Mouse (Mus musculus) kidney, postnatal 25 days (tissue): ENCODE measurements around the gene Dapk2.
A peak's percentile ranks its signal among the peaks of the same experiment; 100 is the strongest.

ENCODE experiments used
- DNase-seq, 2 experiments: peaks; one replicate each; pipeline ENCODE4 v3.0.0; 2021; ENCODE audit warnings: mixed read lengths in 2 of 2

Dapk2 gene

DNA sequence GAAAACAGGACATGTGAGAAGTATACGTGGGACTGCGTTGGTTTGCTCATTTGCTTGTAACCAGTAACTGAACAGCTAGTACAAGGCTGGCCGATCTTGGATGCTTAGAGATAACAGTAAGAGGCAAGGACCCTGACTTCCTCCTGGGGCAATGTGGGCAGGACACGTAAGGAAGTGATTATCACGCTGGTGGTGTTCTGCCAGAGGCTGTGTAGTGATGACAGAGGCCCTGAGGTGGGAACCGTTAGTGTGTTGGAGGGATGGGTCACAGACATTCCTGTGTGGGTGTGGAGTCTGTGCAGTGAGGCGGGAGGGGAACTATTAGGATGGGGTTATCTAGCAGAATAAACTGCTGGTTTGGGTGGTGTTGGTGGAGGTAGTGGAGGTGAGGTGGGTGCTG is 81.2 kb downstream of the Dapk2 start:
- no peak for DNase-seq

GRCm38 (mm10) chr9:66239691-66240090 is 81.7 kb downstream of the Dapk2 start:
- peak; percentile 16 to 52 for DNase-seq

DNA sequence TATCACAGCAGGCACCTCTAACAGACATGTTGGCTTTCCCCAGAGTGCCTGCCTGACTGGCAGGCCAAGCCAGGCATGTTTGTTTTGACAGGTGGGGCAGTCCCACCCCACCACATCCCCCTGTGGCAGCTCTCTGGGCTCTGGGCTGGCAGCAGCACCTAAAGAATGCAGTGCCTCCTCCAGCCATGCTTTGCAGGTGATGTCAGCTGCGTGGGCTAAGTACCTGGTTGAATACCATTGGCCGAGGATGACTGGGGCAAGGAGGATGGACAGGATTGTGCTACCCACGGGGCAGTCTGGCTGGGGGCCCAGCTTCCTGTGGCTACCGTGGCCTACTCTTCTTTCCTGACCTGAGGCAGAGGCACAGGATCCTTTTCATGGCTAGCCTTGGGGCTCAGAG is 82.5 kb downstream of the Dapk2 start:
- DNase-seq = peak in 1 of 2 experiments; percentile 44

DNA sequence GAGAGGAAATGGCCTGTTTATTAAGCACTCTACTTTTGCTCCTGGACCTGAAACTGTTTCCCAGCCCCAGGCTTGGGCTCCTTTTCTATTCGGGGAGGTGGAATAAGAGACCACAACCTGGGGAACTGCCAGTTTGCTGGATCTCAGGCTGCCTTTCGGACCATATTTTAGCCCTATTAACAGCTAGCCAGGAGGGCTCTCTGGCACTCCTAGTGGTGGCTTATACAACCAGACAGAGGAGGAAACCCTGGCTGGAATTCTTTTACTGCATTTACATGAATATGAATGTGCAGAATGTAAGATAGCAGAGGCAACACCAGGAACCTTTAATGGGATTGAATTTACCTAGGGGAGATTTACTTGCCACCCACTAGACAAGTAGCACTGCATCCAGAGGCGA is 83.0 kb downstream of the Dapk2 start:
- peak in 1 of 2 experiments; percentile 62 for DNase-seq

DNA sequence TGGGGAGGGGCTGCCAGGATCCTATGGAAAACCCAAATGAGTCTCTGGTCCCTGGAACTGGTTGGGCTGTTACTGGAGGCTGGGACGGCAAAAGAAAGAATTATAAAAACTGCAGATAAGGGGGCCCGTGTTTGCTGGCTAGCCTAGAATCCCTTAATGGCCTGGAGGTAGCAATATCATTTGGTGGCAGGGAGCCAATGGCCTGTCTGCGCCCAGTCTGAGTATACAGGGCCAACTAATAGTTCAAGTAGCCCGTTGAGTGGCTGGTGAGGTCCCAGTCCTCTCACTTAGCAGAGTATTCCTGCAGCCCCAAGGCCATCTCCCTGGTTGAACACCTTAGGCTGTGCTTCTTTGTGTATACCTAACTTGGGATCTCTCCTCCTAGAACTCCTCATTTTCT is 83.7 kb downstream of the Dapk2 start:
- no peak for DNase-seq

DNA sequence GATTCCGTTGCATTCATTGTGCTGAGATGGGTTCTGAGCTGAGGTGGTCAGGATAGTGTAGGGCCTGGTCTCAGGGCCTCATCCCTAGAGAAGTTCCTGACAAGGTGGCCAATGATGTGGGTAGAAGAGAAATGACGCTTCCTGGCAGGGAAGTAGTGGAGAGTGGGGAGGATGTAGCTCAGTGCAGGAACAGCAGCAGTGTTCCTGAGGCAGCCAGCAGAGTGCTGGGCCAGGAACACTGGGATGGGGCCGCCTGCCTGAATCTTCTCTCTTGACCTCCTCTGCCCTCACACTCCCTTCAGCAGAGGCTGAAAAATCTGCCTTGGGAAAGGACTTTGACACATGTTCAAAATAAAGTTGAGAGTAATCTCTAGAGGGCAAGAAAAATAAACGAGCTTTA is 85.2 kb downstream of the Dapk2 start:
- peak; percentile 47 to 62 for DNase-seq

GRCm38 (mm10) chr9:66244079-66244478 is 86.1 kb downstream of the Dapk2 start:
- no peak for DNase-seq

DNA sequence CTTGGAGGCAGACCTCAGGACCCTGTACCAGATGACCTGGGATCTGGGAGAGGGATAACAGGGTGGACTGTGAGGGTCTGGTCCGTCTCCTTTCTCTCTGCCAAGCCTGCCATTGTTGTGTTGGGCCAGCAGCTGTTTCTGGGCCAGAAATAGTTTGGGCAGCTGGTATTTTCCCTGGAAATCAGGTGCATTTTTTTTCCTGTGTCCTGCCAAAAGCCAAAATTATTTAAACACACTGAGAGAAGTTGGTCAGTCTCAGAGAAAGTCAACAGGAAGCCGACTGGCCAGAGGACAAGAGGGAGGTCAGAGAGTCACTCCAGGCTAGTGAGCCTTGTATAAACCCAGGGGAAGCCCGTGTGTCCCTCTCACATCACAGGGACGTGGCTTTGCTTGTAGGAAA is 87.7 kb downstream of the Dapk2 start:
- peak; percentile 60 to 78 for DNase-seq

- peak; percentile 41 to 47 for DNase-seq
Measured at GRCm38 (mm10) chr9:66249281-66249680, 91.3 kb downstream of the Dapk2 start.

DNA sequence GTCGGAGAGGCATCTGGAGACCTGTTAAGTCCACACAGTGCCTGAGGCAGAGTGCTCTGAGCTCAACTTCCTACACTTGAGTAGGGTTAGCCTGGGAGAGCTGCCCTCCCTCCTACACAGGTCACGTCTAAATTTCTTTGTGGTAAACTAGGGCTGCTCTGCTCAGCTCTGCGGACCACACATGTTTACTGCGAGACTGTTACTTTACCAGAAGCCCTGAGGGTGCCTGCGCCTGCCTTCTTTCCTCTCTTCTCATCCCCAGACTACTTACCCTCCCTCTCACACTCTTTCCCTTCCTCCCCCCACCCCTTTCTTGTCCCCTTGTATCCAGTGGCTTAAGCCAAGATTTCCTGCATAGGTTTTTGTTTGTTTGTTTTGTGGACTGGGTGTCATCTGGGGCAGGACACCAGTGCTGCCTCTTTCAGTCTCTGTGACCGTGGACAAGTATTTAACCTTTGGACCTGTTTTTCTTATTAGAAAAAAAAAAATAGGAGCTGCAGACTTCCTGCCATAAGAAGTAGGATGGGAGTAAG is 93.2 kb downstream of the Dapk2 start:
- peak in 1 of 2 experiments; percentile 62 for DNase-seq

GRCm38 (mm10) chr9:66261741-66262140 is 103.7 kb downstream of the Dapk2 start:
- DNase-seq = peak; percentile 58 to 59

DNA sequence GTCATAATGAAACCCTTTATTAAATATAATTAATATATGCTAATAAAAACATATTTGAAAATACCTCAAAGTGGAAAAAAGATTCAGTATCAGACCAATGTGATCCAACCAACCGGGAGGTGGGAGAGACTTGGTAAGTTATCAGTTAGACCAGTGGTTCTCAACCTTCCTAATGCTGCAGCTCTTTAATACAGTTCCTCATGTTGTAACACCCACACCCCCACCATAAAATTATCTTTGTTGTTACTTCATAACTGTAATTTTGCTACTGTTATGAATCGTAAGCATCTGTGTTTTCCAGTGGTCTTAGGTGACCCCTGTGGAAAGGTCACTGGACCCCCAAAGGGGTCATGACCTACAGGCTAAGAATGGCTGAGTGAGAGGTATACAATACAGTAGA is 105.7 kb downstream of the Dapk2 start:
- DNase-seq = no peak

GRCm38 (mm10) chr9:66265645-66266044 is 107.6 kb downstream of the Dapk2 start:
- no peak for DNase-seq

- DNase-seq = no peak
Measured at GRCm38 (mm10) chr9:66266237-66267170, 108.5 kb downstream of the Dapk2 start.

DNA sequence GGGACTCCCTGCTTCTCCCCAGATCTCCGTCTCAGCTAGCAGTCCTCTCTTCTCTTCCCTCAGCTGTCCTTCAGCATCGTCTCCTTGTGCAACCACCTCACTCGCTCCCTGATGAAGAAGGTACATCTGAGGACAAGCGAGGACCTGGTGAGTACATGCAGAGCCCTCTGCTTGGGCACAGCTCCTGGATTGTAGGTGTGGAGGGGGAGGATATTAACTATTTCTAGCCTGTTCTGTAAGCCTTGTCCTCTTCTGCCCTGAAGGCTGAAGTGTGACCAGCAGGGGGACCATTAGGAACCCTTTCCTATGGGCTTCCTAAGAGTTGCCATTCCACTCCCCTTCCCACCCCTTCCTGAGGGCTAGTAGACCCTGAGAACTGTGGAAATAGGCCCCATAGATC is 110.8 kb downstream of the Dapk2 start:
- no peak for DNase-seq

- DNase-seq = peak in 1 of 2 experiments; percentile 59
Measured at GRCm38 (mm10) chr9:66270038-66270437, 112.0 kb downstream of the Dapk2 start.

DNA sequence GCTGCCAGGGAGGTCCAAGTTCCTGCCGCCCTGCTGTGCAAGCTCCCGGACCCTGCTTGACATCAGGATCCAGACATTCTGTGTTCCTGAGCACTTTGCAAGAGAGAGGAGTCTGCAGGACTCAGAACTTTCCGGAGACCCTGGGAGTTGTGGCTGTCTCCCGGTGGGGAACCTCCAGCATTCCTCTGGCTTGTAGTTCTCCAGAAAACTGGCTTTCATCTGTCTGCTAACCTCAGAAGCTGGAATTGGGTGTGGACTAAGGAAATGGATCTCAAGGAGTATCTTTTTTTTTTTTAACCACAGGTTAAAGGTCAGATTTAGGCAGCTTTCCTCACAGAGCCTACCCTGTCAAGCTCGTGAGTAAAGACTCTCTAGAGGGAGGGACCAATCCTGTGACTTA is 113.7 kb downstream of the Dapk2 start:
- no peak for DNase-seq

DNA sequence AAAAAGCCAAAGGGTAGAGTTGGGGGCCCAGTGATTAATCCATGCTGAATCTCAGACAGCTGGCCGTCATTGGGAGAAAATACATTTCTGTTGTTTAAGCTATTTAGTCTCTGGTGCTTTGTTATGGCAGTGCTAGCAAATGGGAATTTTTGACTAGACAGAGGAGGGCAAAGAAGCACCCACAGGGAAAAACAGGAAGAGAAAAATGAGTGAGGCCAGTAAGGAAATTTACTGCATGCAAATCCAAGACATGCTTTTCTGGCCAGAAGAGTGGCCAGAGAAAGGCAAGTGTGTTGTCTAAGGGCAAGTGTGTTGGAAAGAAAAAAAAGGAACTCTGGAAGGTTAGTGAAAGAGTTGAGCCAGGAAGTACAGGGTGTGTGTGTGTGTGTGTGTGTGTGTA is 115.6 kb downstream of the Dapk2 start:
- no peak for DNase-seq

- DNase-seq = no peak
Measured at GRCm38 (mm10) chr9:66274657-66275056, 116.6 kb downstream of the Dapk2 start.

GRCm38 (mm10) chr9:66275267-66275991 is 117.4 kb downstream of the Dapk2 start:
- peak; percentile 54 to 62 for DNase-seq

- no peak for DNase-seq
Measured at GRCm38 (mm10) chr9:66276062-66276461, 118.0 kb downstream of the Dapk2 start.

GRCm38 (mm10) chr9:66276697-66277385 is 118.8 kb downstream of the Dapk2 start:
- DNase-seq = peak; percentile 81 to 92

DNA sequence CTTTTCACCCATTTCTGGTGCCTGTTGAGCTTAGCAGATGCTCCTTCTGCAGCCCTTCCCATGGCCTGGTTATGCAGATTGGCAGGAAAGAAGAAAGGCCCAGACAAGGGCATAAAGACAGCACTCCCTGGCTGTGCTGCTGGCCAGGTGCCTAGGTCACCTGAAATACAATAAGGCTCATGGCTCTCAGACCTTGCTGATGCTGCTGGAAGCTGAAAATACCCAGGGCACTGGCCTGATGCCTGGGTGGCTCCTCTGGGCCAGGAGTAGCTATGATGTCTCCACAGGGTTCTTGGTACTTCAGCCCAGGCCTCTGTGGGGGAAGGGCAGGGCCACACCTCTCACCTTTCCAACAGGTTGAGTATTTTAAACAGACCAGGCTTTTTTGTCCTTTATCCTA is 121.6 kb downstream of the Dapk2 start:
- no peak for DNase-seq
